7 mouse cellular contexts compared by ENCODE assay signal in genomic region chr19:46961047-46961651, GRCm38 (mm10). TPM values are rescaled to one million over a fixed set of nuclear protein-coding genes. Genes with fewer than 3 reads are reported as not detected.
DNase-seq lines count a peak whose midpoint lies in the region; ATAC-seq lines count a peak whose summit lies in the region.

No protein-coding gene starts in this region.

- ATAC-seq in liver, embryonic 13.5 days (ENCODE audit: low read depth) = peak; percentile 3; the same call in 1 of the 2 replicates
- no peak for ATAC-seq in megakaryocyte-erythroid progenitor cell, adult 5-6 weeks (replicated peaks; ENCODE audit: low FRiP score, low TSS enrichment, poor library complexity, severe bottlenecking)

- peaks cover 7% of the 10 kb centered on the region; the same call in 1 of the 2 replicates for H3K27me3 ChIP-seq in forebrain, embryonic 10.5 days (ENCODE audit: poor library complexity, severe bottlenecking)
- no peaks in the 10 kb centered on the region for H3K27me3 ChIP-seq in liver, embryonic 13.5 days

- peak overlapping the region; percentile 86 for H3K4me2 ChIP-seq in liver, embryonic 13.5 days

- peak overlapping the region; percentile 95 for H3K27ac ChIP-seq in forebrain, embryonic 10.5 days
- peak overlapping the region; percentile 92 for H3K27ac ChIP-seq in liver, embryonic 13.5 days

- no peaks in the 10 kb centered on the region for H3K9me3 ChIP-seq in forebrain, embryonic 10.5 days
- no peaks in the 10 kb centered on the region for H3K9me3 ChIP-seq in liver, embryonic 13.5 days (replicated peaks)

- WGBS in forebrain, embryonic 10.5 days = 12% methylated on average over 22 of the region's 22 CpGs
- 11% methylated on average over 22 of the region's 22 CpGs for WGBS in liver, embryonic 13.5 days (ENCODE audit: insufficient replicate concordance)

- H3K4me3 ChIP-seq in forebrain, embryonic 10.5 days = peak overlapping the region; percentile 74
- peak overlapping the region; percentile 93 for H3K4me3 ChIP-seq in liver, embryonic 13.5 days (replicated peaks)

- no peaks in the 10 kb centered on the region for H3K36me3 ChIP-seq in forebrain, embryonic 10.5 days (replicated peaks)
- 0 out of 2 replicates have a peak, but pooled peaks cover 3% of the 10 kb centered on the region for H3K36me3 ChIP-seq in liver, embryonic 13.5 days

- peaks cover 27% of the 10 kb centered on the region for H3K4me1 ChIP-seq in forebrain, embryonic 10.5 days
- peaks cover 67% of the 10 kb centered on the region for H3K4me1 ChIP-seq in liver, embryonic 13.5 days (replicated peaks)

- peak overlapping the region; percentile 96 for H3K9ac ChIP-seq in liver, embryonic 13.5 days

- DNase-seq in 3T3-L1 (ENCODE audit: low read depth, low spot score) (peak; percentile 59), 416B (ENCODE audit: low read depth) (peak; percentile 44)
- no peak for DNase-seq in forebrain, embryonic 10.5 days (ENCODE audit: extremely low spot score, low spot score)
- DNase-seq in liver, embryonic 13.5 days = no peak
- no peak for DNase-seq in right cerebral cortex, postnatal 14 days
- DNase-seq in kidney, postnatal 4 days = no peak

RNA-seq across cellular contexts. Expression of gene Ina, which starts 53.3 kb away (rescaled TPM):
- polyA plus RNA-seq in forebrain, embryonic 10.5 days (2016; fragmentation: Nextera tagmentation; extraction: Ambion mirVana) = 9.1 and 15.8 TPM in 2 replicates
- polyA plus RNA-seq in liver, embryonic 13.5 days (2015; fragmentation: Nextera tagmentation; extraction: Ambion mirVana) = 0.58 and 0.71 TPM in 2 replicates
- 1.1 TPM in 1 of 2 replicates, not detected in the other for total RNA-seq in megakaryocyte-erythroid progenitor cell, adult 5-6 weeks (2014; fragmentation: Nextera tagmentation)
- 0.09 and 0.27 TPM in 2 replicates for total RNA-seq in megakaryocyte-erythroid progenitor cell, adult 5-6 weeks (2017)

RNA-seq across cellular contexts. Expression of gene Nt5c2, which starts 53.8 kb away (rescaled TPM):
- 70.5 and 71.1 TPM in 2 replicates for polyA plus RNA-seq in forebrain, embryonic 10.5 days (2016; fragmentation: Nextera tagmentation; extraction: Ambion mirVana)
- polyA plus RNA-seq in liver, embryonic 13.5 days (2015; fragmentation: Nextera tagmentation; extraction: Ambion mirVana) = 61.0 and 69.1 TPM in 2 replicates
- 87.1 and 88.5 TPM in 2 replicates for total RNA-seq in megakaryocyte-erythroid progenitor cell, adult 5-6 weeks (2014; fragmentation: Nextera tagmentation)
- 142 and 145 TPM in 2 replicates for total RNA-seq in megakaryocyte-erythroid progenitor cell, adult 5-6 weeks (2017)

Comparison
In these comparisons a context has a peak if more than half of its experiments do, and no peak if none do; other contexts are left out.
1. DNase-seq: peak in 3T3-L1 (single experiment) and 416B (single experiment); none in forebrain, embryonic 10.5 days (single experiment), liver, embryonic 13.5 days (single experiment), right cerebral cortex, postnatal 14 days (single experiment) and kidney, postnatal 4 days (0 of 2).